Mouse (Mus musculus) cerebellum, postnatal 10 days (tissue): ENCODE results near the gene Htra3.

ENCODE experiments used
- DNase-seq, 2 experiments: peaks; one replicate each; pipeline ENCODE4 v3.0.0; 2021; ENCODE audit warnings: mixed read lengths in 2 of 2

The Htra3 gene

DNA sequence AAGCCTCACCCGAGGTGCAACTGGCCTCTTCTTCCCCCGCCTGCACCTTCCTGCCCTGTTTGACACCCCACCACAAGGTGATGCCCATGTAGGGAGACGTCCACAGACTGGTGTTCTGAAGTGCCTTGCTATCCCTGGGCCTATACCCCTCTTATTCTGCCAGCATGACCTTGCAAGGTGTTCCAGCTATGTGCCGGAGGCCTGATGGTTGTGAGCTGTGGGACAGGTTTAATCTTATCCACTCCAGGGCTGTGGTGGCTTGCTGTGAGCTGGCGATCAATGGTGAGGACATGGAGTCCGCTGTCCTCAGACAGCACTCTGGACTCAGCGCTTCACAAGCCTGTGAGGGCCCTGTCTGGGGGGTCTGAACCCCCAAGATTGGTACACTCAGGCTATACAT lies 69.2 kb downstream of the Htra3 start:
- no peak for DNase-seq

DNA sequence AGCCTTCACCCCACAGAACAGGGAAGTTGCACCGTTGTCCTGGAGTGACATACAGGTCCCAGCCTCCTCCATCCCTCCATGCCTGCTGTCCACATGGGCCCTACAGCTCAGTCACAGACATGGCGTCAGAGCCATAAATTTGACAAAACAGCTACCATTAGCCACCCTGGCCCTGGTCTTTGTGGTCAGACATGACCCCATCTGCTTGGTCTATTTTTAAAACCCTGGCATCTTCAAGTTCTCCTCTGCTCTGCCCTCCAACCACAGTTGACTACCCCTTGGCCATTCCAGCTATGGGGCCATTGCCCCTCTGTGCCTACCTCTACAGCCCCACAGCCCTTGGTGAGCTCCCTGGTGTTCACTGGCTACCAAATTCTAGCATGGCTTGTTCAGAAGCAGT lies 69.6 kb downstream of the Htra3 start:
- no peak for DNase-seq

DNA sequence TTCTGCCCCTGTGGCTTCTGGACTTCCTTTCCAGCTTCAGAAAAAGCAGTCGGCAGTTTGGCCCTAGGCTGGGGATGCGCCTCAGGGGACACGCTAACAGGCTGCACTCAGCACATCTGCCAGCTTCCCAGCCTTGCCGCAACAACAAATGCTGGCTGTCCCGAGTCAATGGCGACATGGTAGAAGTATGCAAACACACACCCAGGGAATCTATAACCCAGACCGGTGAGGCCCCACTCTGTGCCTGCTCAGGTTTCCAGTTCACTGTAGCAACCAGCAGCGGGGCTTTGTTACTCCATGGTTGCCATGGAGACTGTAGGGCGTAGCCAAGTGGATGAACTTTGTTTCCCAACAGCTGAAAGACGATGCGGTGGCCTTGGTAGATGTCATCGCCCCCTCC lies 70.2 kb downstream of the Htra3 start:
- peak in 1 of 2 experiments; percentile 42 for DNase-seq

DNA sequence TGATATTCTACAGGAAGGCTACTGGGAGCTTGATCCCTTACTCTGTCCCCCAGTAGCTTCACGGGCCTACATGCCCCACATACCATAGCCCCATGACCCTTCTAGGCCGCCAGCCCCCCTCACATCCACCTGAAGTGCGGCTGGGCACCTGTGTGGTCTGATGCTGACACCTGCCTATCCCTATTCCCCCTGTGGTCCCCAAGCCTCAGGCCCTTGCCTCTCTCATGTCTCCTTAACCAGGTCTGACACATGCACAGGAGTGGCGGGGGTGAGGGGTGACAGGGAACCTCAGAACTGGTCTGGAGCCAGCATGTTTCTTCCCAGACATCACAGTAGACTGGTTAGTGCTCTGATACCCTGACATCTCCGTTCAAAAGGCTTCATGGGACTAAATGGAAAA lies 71.0 kb downstream of the Htra3 start:
- DNase-seq, result no peak

DNA sequence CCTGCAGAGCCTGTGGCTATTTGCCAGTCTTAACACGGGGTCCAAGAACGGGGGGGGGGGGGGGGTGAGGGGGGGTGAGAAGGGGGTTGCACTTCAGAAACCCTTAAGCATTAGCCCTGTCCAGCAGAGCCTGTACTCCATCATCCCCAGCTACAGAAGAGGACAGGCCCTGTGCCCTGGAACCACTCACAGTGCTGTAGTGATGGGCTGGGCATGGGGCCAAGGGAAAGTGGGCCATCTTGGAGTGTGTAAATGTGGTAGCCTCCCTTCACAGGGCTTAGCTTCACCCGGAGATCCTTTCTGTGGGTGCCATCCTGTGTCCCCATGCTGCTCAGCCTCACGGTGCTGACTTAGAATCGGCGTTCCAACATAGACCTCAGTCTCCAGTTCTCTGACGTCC lies 71.8 kb downstream of the Htra3 start:
- DNase-seq, result peak; percentile 66 to 68

DNA sequence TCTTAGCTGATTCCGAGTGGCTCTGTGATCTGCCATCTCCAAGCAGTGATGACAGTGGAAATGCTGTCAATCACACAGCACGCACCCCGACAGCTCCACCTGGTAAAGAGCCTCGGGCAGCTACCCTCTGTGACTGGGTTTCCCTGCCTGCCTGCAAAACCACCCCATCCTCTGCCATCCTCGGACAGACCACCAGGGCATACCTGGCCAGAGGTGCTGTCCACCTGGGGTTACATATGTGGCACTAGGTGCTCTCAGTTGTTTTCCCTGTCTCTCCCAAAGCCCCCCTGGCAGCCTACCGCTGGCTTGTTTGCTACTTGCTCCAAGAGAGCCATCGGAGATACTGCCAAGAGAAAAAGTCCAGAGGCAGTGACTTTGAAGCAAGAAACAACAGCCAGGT lies 72.8 kb downstream of the Htra3 start:
- DNase-seq, result no peak

DNA sequence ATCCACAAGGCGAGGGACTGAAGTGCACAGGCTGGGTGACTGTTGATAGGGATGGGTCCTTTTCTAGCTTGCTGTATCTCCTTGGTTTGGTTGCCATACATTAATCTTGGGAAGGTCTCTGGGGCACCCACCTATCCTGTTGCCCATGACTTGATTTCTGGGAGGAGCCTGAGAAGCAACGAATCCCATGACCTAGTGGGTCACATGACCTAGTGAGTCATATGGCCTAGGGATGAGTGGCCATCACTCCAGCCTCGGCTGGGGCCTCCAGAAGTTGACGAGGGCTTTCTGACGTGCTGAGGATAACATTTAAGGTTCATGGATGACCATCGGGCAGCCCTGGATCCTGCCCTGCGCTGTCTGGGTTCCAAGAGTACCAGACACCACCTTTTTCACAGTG lies 74.2 kb downstream of the Htra3 start:
- no peak for DNase-seq
